Mouse (Mus musculus): Measurements from ENCODE around the gene Gm17334.
"Not testable (repeated sequence)": the region's sequence is repeated elsewhere in the genome, so short reads cannot be mapped to it uniquely, and the experiment has no call there.

Gm17334 gene

DNA sequence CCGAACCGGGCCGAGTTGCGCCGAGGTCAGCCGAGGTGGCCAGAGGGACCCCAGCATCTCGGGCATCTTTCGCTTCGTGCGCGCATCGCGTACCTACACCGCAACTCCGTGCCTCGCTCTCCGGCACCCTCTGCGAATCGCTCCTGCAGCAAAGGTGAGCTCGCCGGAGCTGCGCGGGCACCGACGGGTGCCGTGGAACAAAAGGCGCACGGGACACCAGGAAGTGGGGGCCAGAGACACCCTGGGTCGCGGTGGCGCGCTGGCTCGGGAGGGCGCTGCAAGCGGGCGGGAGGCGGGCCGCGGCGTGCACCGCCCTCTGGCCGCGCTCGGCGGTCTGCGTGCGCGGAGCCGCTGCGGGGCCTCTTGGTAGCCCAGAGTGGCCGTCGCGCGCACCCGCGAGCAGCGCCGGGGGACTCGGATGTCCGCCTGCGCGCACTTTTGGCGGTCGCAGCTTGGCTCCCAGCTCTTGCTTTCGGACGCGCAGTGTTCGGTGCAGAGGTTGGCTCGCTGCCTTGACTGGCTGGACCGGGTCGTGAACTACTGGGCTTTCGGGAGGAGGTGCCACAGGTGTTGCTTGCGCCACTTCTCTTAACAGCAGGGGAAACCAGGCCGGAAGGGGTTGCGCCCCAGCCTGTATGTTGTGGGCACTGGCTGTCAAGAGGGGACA, 2.7 kb downstream of the Gm17334 start:
- DNase-seq: peak; percentile 31

DNA sequence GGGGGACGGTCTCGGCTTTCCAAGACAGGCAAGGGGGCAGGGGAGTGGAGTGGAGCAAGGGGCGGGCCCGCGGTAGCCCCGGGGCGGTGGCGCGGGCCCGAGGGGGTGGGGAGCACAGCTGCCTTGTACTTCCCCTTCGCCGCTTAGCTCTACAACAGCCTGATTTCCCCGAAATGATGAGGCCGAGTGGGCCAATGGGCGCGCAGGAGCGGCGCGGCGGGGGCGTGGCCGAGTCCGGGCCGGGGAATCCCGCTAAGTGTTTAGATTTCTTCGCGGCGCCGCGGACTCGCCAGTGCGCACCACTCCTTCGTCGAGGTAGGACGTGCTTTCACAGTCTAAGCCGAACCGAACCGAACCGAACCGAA, 3.2 kb downstream of the Gm17334 start, which contains the start of gene Irf1:
Irf1 (plus strand) TSS at position 255 of the 365 bp plus-strand sequence.
- peak; percentile 57 for DNase-seq

DNA sequence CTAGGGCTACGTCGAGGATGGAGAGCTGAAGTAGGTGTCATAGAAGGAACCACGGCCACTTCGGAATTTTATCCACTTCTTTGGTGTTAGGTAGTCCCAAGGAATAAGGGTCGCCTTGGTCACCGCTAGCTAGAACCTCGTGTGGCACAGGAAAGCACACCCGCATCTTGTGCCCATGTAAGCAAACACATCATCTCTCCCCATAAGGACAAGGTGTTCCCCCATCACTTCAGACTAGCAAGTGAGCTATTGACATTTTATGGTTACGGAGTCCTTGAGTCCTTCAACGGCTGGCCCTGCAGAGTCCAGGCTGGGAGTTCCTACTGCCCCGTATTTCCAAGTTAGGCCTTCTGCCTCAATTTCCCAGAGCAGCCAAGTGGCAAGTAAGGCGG, 3.8 kb downstream of the Gm17334 start:
- no peak for DNase-seq

DNA sequence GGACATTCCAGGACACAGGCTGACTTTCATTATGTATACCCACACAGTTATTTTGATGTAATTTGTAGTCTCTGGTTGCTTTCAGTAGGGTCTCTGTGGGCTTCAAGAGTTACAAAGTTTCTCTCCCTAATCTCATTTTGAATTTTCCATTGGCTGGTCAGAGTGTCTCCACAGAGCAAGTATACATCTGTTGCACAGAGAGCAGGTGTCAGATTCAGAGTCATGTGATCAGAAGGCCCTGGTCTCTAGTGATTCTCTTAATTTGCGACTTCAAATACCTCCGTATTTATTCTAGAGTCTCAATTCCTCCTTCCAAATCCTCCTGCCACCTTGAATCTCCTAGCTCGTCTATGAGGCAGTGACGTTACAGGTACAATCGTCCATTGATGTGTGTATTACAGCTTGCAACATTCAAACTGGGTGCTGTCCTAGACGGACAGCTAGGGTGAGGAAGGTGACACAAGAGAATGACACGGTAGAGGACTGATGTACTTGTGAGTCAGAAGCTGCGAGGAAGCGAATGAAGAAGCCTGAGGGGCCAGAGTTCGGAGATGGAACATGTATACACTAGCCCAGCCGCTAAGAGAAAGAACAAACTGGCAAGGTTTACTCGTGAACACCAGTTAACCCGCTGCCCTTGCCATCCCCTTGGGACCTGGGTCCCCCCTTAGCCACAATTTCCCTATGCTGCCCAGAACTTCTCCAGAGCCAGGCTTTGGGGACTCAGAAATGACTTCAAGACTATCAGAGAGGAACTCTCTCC, 4.4 kb downstream of the Gm17334 start:
- DNase-seq: no peak

DNA sequence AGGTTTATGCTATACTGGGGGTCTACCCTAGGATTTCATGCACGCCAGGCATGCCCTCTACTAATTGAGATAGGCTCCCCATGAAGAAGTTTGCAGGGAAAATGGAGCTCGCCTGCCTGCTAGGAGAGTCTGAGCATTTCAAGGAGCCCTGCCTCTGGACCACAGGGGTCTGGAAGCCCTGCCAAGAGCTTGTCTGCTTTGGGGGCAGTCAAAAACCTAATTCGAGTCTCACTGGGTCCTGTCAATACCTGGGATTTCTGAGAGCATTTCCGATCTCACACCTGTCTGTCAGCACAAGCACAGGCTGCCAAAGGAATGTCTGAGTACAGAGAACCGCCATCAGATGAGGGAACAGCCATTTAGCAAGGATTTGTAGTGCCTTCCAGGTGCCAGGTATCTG, 8.4 kb downstream of the Gm17334 start:
- DNase-seq: no peak

DNA sequence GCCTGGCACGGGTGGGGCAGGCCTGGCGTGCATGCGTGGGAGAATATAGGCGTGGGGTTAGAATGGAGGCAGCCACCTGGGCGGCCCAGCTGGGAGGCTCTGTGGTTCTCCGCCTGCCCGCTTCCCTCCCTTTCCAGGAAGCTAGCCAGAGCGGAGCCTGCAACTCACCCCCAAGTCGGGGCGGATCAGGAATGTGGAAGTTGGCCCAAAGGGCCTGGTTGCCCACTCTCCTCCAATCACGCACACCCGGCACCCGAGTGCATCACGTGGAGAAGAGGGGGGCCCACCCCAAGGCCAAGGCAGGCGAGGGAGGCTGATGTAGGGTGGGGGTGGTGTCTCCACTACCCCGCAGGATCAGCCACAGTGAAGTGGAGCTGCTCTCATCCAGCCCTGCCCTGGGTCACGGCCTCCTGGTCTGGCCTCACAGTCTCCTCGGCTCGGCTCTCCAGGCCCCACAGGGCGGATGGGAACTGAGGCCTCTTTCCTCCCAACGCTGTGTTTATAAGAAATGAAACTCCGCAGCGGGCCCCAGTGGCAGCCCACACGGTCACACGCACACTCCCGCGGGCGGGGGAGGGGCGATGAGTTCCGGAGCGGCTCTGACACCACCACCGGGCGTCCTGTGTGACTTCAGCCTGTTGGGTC, 9.4 kb downstream of the Gm17334 start:
- peak; percentile 67 for DNase-seq

DNA sequence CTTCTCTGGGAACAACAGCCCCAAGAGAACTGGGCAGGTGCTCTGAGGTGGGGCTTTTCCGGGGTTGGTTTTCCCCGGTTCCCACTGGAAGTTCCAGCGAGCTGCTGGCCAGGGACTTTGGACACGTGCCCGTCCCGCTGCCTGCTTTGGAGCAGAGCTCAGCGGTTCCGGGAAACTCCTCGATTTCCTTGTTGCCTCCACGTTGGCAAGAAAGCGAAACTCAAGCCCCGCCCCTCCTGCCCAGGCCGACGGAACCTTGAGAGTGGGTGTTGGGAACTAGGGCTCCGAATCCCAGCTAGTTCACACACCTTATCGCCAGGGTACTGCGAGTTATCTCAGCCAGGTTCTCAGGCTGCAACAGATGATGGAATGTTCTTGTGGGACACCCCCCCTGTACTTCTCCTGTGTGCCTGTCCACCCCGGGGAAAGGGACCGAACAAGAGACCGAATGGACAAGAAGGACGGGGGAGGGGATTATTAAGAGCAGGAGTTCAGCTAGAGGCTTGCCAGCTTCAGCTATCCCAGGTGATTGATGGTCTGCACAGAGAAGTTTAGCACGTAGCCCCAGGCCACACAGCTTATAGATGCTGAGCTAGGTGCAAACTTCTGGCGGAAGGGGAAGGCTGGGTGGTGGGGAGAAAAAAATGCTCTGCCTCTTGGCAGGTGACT, 10.0 kb downstream of the Gm17334 start:
- DNase-seq: peak; percentile 47

DNA sequence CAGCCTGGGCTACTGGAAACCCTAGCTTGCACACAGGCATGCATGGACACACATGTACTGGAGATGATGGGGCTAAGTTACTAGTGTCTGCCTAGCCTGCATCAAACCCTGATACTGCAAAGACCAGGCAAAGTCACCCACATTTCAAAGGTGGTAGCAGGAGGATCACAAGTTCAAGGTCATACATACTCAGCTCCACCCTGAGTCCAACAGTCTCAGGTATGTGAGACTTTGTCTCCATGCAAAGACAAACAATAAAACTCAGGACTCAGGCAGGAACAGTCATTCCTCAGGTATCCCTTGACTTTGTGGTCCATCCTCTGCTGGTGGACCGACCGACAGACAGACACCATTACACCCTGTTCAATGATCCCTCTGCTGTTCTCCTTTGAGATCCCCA, 10.6 kb downstream of the Gm17334 start:
- DNase-seq: no peak

DNA sequence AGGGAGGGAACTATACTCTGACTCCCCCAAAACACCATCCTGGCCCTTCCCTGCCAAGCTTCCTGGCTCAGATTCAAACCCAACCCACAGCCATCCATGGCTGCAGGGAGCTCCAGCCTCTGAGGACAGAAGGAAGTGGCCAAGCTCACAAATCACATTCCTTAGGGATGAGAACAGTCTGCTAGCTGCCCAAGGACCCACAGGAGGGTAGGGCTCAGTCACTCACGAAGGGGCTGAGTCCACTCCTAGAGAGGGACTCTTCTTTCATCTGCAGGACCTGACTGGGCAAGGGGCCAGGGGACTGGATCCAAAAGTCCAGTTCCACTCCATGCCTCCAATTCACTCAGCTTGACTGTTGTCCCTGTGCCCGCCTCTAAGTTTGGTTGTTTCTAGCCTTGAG, 11.2 kb downstream of the Gm17334 start:
- DNase-seq: peak; percentile 27

DNA sequence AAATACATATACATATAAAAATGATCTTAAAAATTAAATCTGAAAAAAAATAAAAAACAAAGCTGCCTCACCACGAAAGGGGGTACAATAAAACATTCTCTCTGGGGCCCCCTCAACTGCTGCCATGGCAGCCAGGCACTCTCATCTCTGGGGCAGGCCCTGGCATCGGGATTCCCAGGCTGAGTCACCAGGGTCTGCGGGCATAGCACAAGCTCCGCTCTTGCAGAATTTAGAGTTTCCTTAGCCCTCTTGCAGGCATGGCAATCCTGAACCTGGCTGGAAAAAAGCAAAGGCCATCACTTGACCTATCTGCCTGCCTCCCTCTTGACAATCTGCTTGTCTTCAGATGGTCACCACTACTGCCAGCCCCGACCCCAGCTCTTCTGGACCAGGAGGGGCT, 11.7 kb downstream of the Gm17334 start:
- DNase-seq: no peak

DNA sequence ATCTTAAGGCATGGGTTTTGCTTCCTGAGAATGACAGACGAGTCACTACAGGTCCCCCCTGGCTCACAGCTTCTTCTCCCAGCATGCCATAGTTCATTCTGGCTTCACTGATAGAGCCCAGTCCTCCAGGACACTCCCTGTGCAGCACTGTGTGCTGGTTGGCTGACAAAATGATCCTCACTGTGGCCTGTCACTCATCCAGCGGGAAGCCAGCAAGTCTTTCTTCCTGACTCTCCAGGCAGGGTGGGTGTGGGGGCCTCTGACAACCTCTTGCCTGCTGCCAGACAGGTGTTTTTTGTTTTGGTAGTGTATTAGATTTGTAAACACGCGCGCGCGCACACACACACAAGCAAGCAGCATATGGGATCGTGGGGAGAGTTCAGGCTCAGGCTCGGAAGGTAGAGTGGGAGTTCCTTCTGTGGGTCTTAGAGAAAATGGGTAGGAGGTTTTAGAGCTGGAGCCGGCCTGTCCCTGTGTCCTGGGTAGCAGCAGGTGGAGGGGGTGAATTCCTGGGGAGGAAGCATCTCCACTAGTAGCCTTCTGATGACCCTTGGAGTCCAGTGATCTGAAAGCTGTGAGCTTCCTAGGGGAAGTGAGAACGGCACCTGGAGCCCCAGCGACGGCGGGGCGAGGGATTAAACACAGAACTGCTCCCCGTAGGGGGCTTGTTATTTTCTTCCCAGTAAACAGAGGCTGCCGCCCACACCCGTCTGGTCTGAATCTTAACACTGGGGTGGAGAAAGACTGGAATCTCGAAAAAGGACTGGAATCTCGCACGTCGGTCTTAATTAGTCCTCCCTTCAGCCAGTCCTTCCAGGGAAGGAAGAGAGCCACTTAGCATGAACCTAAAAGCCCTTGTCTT, 13.2 kb downstream of the Gm17334 start:
- DNase-seq: no peak

DNA sequence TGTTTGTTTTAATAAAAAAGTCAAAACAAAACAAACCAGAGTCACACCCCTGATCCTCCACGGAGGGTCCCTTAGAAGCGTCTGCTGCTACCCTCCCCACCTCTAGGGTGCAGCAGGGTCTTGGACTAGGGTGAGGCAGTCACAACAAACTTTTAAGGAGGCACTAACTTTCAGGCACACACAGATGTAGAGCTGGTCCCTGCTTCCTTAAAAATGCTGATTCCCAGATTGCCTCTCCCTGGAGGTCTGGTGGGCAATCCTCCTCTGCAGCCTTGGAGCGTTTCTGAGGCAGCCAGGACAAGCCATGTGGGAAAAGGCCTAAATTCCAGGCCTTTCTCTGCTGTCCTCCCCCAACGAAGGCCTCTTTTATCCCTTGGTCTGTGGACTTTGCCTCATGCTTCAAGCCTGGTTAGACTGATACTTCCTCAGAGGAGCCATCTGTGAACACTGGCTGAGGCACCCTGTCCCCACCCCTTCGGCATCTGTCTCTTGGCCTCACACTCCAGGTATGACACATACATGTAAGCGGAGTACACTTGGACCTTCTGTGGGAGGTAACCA, 14.1 kb downstream of the Gm17334 start:
- DNase-seq: no peak

DNA sequence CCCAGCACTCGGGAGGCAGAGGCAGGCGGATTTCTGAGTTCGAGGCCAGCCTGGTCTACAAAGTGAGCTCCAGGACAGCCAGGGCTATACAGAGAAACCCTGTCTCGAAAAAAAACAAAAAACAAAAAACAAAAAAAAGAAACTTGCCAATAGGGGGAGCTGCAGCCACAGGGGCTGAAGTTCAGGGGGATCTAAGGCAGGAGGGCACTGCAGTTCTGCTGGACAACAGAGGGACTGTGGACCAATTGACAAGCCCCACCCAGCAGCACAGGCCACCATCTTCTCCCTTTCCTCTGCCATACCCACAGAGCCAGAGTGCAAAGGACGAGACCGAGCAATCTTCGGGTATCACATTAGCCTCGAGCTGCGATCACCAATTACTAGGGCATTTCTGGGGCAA, 15.0 kb downstream of the Gm17334 start:
- not testable (repeated sequence) for DNase-seq

DNA sequence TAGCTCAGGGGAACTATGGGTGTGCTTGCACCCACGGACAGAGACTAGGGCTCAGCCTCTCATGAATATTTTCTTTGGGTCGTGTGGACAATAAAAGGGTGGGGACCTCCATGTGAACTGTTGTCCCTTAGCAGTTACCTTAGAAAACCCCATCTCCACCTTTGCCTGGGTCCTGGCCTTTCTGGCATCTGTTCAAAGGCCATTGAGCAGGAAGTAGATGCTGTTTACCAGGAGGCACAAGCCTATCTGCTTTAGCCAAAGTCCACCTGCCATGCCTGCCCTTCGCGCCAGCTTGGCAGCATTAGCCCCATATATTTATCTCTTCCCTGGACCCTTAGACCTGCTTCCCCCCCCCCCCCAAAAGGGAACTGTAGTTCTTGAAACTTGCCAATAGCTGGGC, 15.4 kb downstream of the Gm17334 start:
- no peak for DNase-seq

DNA sequence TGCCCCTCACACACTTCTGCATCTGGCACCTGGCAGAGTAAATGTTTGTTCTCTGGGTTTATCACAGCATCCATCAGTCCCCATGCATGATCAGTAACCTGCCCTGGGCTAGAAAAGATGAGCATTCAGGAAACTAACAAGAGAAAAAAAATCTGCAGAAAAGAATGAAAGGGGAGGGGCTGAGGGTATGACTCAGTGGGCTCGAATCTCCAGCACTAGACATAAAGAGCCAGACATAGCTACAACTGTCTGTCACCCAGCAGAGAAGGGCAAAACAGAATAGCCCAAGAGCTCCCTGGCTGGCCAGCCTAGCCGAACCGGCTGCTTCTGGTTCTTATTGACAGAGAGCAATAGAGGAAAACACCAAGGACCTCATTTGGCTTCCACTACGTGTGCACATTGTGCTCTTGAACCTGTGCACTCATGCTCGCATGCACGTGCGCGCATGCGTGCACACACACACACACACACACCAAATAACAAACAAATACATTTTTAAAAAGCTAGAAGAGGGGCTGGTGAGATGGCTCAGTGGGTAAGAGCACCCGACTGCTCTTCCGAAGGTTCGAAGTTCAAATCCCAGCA, 17.9 kb downstream of the Gm17334 start:
- no peak for DNase-seq

DNA sequence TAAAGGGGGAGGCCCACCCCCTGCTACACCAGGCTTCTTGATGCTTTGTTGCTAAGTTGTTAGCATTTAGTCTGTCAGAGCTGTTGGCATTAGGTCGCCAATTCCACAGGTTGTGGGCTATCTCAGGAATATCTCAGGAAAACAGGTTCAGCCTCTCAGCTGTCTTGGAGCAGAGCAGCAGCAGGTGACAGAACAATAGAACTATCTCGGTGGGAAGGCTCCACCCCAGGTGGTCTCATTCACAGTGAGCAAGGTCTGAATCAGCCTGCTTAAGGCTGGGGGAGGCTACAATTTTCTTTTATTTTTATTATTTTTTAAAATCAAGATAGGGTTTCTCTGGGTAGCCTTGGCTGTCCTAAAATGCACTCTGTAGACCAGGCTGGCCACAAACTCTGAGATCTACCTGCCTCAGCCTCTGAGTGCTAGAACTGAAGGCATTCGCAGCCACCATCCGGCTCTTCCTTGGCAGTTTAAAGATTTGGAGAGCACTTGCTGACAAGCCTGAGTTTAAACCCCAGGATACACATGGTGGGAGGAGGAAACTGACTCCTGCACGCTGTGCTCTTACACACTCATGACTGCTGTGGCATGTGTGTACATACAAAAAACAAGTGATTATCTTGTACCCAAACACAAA, 23.2 kb downstream of the Gm17334 start:
- no peak for DNase-seq

DNA sequence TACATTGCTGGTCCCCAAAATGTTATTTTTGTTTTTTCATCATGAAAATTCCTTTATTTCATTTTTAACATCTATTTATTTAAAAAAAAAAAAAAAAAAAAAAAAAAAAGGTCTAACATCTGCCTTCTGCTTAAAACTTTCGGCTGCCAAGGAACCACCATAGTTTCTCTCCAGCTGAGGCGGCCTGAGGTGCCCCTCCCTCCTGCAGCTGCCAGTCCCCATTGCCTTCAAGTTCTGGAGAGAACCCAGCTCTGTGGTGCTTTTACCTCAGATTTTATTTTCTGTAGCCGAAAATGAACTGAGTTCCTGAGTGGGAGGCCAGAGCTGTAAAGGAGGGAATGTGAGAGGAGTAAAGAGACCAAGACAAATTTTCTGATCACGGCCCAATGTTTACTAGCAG, 23.7 kb downstream of the Gm17334 start:
- DNase-seq: no peak

DNA sequence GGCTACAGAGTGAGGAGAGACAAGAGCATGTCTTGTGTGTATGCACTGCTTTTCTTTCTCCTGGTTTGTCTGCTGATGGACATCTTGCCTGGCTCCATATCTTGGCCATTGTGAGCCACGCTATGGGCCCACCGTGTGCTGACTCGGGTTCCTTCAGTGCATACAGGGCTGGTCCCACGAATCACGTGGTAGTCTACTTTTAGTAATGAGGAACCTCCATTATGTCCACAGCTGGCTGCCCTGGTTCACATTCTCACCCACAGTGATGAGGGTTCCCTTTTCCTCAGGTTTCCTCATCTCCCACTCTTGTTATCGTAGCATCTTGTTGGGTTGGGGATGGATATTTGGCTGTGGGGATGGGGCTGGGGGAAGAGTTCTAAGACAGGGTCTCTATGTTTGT, 24.4 kb downstream of the Gm17334 start:
- no peak for DNase-seq

DNA sequence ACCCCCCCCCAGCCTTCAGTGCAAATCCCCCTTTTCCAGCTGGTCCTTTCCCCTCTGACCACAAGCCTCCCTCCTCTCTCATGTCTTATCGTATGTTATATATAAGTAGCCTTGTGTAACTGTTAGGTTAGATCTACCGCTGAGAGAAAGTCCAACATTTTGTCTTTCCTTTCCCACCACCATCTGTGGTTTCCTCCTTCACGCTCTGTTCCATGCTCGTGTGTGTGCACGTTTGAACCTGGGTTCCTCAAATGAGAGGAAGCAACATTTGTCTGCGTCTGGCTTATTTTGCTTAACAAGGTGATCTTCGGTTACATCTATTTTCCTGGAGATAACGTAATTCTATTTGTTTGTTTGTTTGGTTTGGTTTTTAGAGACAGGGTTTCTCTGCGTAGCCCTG, 25.0 kb downstream of the Gm17334 start:
- no peak for DNase-seq

DNA sequence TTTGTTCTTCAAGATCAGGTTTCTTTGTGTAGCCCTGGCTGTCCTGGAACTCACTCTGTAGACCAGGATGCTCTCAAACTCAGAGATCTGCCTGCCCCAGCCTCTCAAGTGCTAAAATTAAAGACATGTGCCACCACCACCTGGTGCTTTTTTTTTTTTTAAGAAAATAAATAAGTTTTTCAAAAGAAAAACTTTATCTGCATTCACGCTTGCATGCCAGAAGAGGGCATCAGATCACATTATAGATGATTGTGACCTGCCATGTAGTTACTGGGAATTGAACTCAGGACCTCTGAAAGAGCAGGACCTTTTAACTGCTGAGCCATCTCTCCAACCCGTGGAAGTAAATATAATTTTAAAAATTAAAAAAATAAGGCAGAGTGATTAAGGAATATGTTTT, 27.7 kb downstream of the Gm17334 start:
- DNase-seq: no peak

DNA sequence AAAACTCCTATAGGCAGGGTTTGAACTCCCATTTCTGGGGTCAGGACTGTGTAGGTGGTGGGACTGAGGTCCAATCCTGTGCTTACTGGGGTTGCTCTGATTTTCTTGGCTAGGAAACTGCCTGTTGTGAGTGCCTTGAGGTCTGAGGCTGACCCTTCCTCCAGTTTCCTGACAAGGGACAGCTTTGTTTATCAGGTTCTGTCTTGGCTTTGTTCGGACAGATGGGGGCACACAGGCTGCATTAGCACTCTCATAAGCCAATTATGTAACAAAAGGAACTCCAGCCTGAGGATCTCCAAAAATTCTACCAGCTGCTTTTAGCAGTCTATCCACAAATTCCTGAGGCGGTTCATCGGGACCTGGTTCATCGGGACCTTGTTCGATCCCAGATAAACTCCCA, 30.6 kb downstream of the Gm17334 start:
- DNase-seq: no peak

DNA sequence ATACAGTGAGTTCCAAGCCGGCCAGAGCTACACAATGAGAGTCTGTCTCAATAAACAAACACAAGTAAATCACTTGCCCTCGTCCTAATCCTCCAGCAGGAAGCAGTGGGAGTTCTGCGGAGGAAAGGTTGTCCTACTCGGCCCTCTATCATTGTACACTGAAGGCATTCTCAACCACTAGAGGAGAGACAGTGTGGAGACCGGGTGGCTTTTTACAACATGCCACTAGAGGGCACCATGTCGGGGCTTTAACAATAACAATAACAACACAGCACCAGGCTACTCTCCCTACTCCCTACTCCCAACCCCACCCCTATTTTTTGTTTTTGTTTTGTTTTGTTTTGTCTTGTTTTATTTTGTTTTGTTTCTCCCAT, 35.4 kb downstream of the Gm17334 start:
- peak; percentile 32 for DNase-seq

All from cerebellum, adult 11 months (tissue).